Mouse (Mus musculus) left cerebral cortex, postnatal 25 days (tissue): ENCODE data around the gene Aldh16a1. TPM values are rescaled to one million over a fixed set of nuclear protein-coding genes. Genes with fewer than 3 reads are reported as not detected.

Source experiments
- DNase-seq, 2 experiments: peaks; one replicate each; pipeline ENCODE4 v3.0.0; 2022; ENCODE audit warnings: low spot score in 2 of 2, mixed read lengths in 1 of 2
- intact Hi-C: fragments of 180-260 bp; cut with DNase I; formaldehyde crosslinking; loops from one replicate; pipeline ENCODE4 v1.15.1; 2025
- total RNA-seq, 2 experiments: library from RNA; stranded (reverse); gene quantifications; 2 replicates each; pipeline ENCODE4 v1.2.3; 2021

Gene Aldh16a1
- total RNA-seq, 2 experiments from 2014 or later: 13.6 to 14.1 TPM

DNA sequence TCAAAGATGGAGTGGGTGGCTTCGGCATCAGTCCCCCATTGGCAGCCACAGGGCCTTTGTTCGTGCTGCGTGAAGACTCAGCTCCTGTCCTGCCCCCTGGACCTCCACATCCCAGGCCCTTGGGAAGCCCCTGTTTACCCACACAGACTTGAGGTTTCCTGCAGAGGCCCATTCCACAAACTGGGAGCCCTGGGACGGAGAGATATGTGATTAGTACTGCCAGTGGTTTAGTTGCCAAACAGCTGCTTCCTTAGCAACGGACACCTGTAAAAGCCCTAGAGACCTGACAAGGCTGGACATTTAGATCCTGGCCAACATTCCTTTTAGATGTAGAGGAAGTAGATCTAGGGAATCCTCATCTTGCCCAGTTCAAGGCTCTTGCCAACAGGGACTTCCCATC lies 12.5 kb downstream of the Aldh16a1 start:
- intact Hi-C loops: no loop called here
- no peak for DNase-seq

DNA sequence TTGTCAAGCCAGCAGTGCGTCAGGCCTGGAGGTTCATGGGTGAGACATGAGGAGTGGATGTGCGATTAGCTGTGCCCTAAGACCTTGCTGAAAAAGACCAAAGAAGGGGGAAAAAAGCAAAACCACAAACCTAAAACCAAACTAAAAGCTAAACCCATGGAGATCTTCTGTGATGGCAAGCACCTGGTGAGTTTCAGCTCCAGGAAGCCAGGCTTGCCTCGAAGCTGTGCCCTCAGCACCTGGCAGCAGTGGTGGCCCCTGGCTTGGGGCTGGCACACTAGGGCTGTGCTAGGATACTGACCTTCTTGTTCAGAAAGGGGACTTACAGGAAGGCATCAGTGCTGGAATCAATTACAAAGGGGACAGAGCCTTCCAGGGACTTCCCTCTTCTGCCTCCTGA lies 13.1 kb downstream of the Aldh16a1 start:
- intact Hi-C loops: no loop called here
- DNase-seq: no peak

DNA sequence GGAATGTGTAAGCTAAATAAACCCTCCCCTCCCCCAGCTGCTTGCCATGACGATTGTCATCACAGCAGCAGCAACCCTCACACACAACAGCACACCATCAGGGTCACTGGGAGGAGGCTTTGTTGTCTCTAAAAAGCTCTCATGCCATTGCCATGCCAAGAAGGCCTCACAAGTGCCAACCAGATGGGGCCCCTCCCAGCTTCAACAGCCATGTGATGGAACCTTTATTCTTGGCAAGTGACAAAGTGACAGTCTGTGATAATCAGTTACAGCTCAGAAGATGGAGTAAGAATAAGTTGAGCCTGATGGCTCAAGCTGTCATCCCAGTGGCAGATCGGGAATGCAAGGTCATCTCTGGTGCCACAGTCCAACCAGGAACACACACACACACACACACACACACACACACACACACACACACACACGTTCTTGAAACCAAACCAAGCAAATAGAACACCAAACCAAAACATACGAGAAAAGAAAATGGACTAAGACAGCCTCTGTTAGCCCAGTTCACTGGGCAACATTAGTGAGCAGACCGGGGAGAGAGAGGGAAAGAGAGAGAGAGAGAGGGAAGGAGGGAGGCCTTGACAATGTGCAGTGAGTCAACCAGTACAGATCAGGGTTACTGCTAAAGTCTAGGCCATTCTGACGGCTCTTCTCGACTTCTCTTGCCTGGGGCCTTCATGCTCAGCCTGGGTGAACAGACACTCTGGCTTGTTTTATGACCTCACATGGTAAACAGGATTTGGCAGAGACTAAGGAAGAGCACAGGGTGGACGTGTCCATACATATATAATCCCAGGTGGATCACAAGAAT lies 14.3 kb downstream of the Aldh16a1 start:
- intact Hi-C loops: no loop called here

DNA sequence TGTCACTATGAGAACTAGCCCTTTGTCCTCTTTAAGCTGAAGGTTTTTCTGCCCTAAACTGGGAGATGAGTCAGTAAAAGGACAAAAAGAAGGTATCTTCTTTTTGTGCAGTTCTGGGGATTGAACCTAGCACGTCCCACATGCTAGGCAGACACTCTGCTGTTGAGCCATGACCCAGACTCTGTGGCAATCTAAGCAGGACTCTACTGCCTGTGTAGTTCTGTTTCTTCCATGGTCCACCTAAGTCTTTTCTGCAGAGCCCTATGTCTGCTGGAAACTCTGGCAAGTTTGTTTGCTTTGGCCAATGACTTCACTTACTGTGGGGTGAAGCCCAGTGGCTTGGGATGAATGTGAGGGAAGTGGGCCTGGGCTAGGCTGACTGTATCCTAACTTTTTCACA lies 16.0 kb downstream of the Aldh16a1 start:
- intact Hi-C loops: no loop called here
- no peak for DNase-seq

More for the DNA sequence above, 14.3 kb downstream of the Aldh16a1 start:
- DNase-seq: no peak

DNA sequence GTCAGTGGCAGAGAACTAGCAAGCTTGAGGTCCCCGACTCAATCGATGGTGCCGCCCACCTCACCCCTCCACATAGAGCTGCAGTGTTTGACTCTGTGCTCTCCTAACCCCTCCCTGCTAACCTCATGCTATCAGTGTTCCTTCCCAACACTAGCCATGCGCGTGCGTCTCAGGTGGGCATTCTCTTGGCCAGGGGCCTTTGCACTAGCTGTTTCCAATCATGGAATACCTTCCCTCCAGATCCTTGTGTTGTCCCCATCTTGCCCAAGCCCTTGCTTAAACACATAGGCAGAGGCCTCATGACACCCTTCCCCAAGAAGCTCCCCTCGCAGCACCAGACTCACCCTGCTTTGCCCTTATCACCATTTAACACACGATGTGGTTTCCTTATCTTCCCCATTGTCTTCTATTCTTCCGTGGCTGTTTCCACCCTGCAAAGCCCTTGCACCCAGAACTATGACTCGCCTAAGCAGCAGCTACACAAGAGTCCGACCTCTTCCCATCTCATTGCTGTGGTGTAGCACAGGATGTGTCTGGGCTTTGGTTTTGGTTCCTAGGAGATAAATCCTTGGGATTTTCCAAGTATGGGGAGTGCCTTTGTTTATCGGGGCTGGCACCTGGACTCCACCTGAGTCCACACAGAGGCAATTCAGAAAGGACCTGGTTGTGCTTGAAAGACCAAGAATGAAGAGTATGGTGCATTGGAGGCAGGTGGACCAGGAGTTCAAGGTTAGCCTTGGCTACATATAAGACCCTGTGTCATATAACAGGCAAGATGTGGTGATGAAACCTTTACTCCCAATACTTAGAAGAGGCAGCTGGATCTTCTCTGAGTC lies 17.0 kb downstream of the Aldh16a1 start:
- intact Hi-C loops: no loop called here
- no peak for DNase-seq

DNA sequence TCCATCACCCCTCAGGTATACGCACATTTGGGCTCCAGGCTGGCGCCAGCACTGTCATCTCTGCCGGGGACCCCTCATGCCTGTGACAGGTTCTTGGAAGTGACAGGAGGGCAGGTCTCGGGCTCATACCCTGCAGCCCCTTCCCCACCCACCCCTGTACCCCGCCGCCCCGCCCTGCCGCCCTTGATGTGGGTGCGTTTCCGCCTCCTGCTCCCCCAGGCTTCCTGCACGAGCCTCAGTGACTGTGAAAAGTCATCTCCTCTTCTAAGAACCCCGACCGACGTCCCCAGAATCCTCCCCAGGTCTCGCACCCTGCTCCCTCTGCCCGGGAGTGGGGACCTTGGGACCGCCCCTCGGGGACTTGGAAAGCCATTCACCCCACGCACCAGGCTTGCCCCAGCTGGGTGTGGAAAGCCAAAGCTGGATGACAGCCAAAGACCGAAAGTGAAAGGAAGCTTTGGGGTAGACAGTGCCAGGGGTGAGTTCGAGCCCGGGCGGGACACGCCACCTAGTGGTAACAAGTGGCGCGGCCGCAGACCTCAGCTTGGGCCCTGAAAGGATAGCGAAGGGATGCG lies 18.3 kb downstream of the Aldh16a1 start, which contains the start of the genes Gm45713 and Flt3l:
Gene Gm45713 (minus strand): TSS at position 239 of the 575 bp plus-strand sequence.
Gene Flt3l (minus strand): TSS at position 440 of the 575 bp plus-strand sequence.
- peak; percentile 87 for DNase-seq
- intact Hi-C loops: loop anchor here (1.0 kb wide), 1 partner anchor 56 kb away; no protein-coding TSS in a partner anchor

DNA sequence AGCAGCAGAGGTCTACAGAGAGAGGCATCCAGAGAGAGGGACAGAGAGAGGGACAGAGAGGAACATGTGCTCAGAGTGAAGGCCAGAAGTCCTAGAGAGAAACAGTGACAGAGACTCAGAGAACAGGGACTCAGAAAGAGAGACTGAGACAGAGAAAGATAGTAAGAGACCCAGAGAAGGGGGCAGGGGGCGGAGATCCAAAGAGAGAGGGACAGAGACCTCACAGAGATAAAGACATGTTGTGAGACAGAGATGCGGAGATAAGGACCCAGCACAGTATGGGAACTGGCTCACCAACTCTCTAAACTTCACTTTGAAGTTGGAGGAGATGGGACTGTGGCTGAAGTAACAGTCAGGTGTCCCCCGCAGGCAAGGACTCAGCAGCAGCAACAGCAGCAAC lies 19.0 kb downstream of the Aldh16a1 start:
- DNase-seq: no peak
- intact Hi-C loops: no loop called here

DNA sequence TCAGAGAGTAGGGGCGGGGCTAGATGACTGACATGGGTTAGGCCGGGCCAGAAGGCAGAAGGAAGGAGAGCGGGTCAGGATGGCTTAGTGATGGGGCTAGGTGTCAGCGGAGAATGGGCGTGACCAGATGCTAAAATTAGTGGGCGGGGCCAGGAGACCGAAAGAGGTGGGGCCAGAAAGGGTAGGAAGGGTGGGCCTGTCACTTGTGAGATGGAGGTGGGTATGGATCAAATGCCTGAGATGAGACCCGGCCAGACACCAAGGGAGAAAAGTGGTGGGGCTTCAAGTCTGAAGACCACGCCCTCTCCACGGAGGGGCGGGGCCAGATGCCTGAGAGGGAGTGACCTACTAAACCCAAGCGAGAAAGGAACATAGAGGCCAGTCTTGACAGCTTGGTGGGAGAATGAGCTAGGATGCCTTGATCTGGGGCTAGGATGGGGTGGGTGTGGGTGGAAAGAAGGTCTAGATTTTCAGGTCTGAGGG lies 19.8 kb downstream of the Aldh16a1 start:
- intact Hi-C loops: no loop called here
- DNase-seq: no peak

DNA sequence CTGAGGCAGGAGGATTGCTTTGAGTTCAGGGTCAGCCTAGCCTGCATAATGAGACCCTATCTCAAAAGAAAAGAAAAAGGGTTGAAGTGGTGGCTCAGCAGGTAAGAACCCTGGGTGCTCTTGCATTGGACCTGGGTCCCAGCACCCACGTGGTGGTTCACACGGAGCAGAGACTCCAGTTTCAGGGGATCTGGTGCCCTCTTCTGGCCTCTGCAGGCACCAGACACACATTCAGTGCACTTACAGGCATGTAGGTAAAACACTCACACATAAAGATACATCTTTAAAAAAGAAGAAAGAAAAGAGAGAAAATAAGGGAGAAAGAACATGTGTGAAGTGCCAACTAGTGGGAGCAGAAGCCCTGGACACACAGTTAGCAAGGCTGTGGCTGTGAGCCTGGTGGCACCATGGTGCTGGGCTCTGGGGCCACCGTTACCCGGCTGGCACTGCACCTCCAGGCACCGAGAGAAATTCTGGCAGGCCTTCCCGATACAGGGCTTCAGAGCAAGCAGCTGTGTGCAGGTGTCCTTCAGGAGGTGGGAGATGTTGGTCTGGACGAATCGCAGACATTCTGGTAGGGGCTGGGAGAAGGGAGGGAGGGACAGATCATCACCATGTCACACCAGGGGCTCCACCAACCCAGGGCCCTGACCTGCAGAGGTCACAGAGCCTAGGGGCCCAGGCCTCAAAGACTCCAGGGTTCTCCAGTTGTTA lies 20.8 kb downstream of the Aldh16a1 start:
- DNase-seq: no peak
- intact Hi-C loops: no loop called here

DNA sequence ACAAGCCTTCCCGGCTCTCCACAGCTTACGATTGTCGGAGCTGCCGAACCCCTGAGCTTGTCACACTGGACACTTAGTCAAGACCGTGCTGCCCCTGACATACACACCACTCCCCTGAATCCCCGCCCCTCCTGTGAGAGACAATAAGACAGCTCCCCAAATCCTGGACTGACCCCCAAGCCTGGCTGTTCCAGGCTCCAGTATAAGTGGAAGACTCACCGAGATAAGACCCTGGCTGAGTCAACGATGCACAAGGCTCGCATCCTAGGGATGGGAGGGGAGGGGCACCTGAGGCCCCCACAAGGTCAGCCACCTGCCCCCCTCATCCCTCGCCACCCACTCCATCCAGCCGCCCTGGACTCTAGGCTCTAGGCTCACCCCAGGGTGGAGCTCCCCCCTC lies 22.5 kb downstream of the Aldh16a1 start:
- DNase-seq: no peak
- intact Hi-C loops: no loop called here

DNA sequence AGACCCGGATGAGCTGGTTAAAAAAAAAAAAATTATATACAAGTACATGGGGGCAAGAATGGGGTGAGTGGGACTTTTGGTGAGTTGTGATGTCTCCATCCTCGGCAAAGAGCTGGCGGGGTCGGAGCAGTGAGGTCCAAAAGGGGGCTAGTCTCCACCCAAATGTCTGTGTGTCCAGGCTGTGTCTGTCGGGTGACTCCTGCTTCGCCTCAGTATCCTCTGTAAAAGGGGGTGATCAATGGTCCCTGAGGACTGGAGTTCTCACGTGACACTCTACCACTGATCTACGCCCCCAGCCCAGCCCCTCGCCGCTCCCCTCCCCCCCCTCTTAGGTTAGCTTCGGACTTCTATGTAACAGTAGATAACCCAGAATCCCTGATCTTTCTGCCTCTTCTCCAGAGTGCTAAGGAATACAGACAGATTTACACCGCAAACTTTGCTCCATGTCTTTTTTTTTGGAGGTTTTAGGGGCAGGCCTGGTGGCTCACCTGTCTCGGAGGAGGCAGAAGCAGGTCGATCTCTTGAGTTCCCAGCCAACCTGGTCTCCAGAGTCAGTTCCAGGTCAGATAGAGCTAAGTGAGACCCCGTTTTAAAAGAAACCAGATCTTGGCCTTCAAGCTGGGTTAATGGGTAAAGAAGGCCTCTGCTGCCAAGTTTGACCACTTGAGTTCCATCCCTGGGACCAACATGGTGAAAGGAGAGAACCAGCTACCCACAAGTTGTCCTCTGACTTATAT lies 24.4 kb downstream of the Aldh16a1 start:
- intact Hi-C loops: loop anchor here (2.0 kb wide), 1 partner anchor 49 kb away; no protein-coding TSS in a partner anchor
- DNase-seq: no peak

DNA sequence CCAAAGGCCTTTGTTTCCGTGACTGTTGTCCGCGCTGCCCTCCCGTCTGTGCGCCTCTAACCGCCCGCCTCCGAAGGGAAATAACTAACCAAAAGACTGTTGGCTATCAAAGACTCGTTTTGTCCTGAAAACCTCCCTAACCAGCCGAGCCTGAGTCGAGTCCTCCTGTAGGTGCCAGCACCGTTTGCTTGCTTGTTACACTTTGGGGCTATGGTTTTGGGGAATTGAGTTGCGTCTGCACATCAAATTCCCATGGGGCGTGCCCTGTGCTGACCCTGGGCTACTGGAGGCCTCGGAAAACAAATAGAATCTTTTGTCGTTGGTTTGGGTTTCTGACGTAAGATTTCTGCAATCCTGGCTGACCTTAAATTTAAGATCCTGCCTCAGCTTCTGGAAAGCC lies 25.1 kb downstream of the Aldh16a1 start:
- no peak for DNase-seq
- intact Hi-C loops: loop anchor here (2.0 kb wide), 1 partner anchor 49 kb away; no protein-coding TSS in a partner anchor

DNA sequence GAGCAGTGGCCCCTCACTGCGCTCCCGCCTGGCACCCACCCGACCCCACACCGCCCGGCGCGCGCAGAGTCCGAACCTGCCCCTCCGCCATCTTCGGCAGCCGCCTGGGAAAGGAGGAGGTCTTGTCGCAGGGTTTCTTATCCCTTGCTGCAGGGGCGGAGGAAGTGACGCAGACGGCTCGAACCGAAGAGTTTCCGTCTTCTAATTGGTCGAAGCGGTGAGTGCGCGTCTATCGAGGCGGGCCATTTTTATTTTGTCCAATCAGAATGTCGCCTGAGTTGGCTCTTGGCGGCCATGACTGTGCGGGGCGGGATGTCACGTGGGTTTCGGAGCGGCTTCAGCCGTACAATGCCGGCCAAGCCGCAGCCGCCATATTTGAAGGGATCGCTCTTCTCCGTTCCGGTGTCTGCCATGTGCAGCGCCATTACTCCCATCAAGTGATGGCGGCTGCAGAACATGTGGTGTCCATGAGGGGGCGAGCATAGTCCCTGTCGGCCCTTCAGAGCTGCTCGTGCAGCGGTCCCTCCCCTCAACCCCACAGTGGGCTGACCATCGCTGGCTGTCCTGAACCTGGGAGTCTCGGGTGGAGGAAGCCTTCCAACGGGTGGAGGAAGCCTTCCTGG lies 25.6 kb downstream of the Aldh16a1 start, which contains the start of gene Rpl13a:
Gene Rpl13a (minus strand): TSS at position 138 of the 623 bp plus-strand sequence.
- DNase-seq: peak; percentile 99 to 100
- intact Hi-C loops: loop anchor here (2.0 kb wide), 1 partner anchor 48 kb away; no protein-coding TSS in a partner anchor

DNA sequence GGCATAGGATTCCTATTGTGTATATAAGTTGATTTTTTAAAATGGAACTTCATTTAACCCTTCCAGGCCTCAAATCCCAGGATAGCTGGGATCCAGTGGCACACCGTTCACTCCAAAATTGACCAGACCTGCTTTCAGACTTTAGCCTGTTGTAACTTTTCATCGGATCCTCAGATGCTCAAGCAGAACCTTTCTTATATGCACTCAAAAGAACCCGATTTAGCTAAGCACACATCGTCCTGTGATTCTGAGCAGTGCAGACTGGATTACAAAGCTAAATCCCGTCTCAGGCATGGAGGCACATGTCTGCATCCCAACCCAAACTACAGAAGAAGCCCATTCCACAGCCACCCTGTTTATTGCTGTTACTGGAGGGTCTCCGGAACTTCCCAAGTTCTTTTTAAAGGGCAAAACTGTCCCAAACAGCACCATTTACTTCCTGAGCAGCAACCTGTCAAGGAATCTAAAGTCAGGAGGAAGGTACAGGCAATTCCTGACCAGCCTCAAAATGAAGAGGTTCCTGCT lies 26.6 kb downstream of the Aldh16a1 start:
- intact Hi-C loops: loop anchor here (2.0 kb wide), 1 partner anchor 47 kb away; no protein-coding TSS in a partner anchor

DNA sequence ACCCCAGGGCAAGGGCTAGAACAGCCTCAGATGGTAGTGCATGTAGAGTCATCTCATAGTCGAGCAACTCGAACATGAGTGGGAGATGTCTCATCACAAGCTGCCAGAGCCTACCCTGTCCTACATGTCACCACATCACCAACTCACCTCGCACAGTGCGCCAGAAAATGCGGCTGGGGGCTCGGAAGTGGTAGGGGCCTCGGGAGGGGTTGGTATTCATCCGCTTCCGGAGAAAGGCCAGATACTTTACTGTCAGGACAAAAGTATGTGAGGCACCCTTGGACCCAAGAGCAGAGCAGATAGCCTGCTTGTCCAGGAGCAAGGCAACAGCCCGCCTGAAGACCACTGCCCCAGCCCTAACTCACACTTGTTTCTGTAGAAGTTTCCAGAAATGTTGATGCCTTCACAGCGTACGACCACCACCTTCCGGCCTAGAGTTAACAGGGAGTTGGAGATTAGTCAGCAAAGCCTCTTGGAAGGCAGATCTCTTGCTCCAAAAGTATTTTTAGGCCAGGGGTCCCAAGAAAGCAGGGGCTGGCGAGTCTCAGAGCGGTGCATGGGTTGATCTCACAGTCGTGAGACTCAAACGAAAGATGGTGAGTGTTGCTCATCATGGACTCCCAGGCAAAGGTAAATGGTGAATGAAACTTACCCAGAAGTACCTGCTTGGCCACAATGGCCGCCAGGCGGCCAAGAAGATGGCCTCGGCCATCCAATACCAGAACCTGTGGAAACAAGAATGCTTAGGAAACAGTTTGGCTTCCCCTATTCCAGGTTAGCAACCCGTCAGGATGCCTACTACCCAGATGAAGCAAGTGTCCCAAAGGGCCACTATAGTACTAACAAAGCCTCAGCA lies 27.3 kb downstream of the Aldh16a1 start:
- DNase-seq: no peak
- intact Hi-C loops: no loop called here

More for the DNA sequence above, 26.6 kb downstream of the Aldh16a1 start:
- no peak for DNase-seq

DNA sequence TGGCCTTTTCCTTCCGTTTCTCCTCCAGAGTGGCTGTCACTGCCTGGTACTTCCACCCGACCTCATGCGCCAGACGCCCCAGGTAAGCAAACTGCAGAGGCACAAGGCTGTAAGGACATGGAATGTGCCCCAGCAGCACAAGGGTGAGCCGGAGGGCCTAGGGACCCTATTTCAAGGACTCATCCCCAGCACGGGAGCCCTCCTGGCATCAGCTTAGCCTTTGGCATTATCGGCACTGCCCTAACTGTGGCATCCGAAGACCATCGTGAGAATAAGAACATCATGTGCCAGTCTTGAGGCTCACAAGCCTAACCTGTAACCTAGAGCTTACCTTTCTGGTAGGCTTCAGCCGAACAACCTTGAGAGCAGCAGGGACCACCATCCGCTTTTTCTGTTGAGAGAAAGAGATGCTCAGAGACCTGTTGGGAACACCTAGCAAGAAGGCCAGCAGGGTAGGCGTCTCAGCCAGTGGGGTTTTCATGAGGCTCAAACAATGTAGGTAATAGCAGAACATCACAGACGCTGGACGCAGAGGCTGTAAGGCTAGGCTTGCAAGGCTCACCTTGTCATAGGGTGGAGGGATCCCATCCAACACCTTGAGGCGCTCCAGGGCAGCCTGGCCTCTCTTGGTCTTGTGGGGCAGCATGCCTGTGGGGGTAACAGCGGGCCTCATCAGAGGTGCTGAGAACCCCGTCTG lies 28.1 kb downstream of the Aldh16a1 start:
- no peak for DNase-seq
- intact Hi-C loops: no loop called here
